Mouse (Mus musculus) ovary, adult 10 weeks (tissue): ENCODE data around the gene Gm14190. TPM values are rescaled to one million over a fixed set of nuclear protein-coding genes. Genes with fewer than 3 reads are reported as not detected.

Experiments
- polyA plus RNA-seq: library from polyadenylated mRNA; stranded (reverse); fragments of 350-450 nt; fragmentation: Illumina TruSeq; extraction: RNeasy Lipid Tissue Mini Kit (QIAGEN cat#74804); gene quantifications from one replicate; pipeline ENCODE4 v1.2.3, GENCODE M21; 2014

Gene Gm14190
- not detected for polyA plus RNA-seq

GRCm38 (mm10) chr11:99690463-99690862 lies at the start of gene Gm14190:
Gene Gm14190, minus strand, starts transcription at chr11:99690740.

GRCm38 (mm10) chr11:99734190-99734589 lies 43.6 kb upstream of the Gm14190 start, which contains the start of gene Gm14180:
Gene Gm14180, minus strand, starts transcription at chr11:99734290.

GRCm38 (mm10) chr11:99665860-99666259 lies 24.7 kb downstream of the Gm14190 start, which contains the start of gene Krtap4-6:
Gene Krtap4-6, minus strand, starts transcription at chr11:99665960.

GRCm38 (mm10) chr11:99658467-99659010 lies 32.0 kb downstream of the Gm14190 start, which contains the start of gene Gm11563:
Gene Gm11563, minus strand, starts transcription at chr11:99658960.

GRCm38 (mm10) chr11:99650136-99650535 lies 40.4 kb downstream of the Gm14190 start, which contains the start of gene Gm11555:
Gene Gm11555, minus strand, starts transcription at chr11:99650236.

GRCm38 (mm10) chr11:99643635-99644139 lies 46.9 kb downstream of the Gm14190 start, which contains the start of gene Krtap4-7:
Gene Krtap4-7, minus strand, starts transcription at chr11:99644089.

Other genes starting within 250 kb of the Gm14190 start
- gene Krt23, start 197.6 kb downstream of the Gm14190 start, polyA plus RNA-seq, result 0.29 TPM
- not detected for gene Krt39, start 169.4 kb downstream of the Gm14190 start, polyA plus RNA-seq
- not detected for gene Krt40, start 147.6 kb downstream of the Gm14190 start, polyA plus RNA-seq
- not detected for gene Krtap3-3, start 139.9 kb downstream of the Gm14190 start, polyA plus RNA-seq
- not detected for gene Krtap3-2, start 133.9 kb downstream of the Gm14190 start, polyA plus RNA-seq
- gene Gm11939, start 131.3 kb downstream of the Gm14190 start, polyA plus RNA-seq, result not detected
- gene Krtap3-1, start 124.1 kb downstream of the Gm14190 start, polyA plus RNA-seq, result not detected
- not detected for gene Krtap1-5, start 109.7 kb downstream of the Gm14190 start, polyA plus RNA-seq
- gene Krtap1-4, start 107.1 kb downstream of the Gm14190 start, polyA plus RNA-seq, result not detected
- not detected for gene Krtap1-3, start 99.4 kb downstream of the Gm14190 start, polyA plus RNA-seq
- gene Krtap9-3, start 92.6 kb downstream of the Gm14190 start, polyA plus RNA-seq, result not detected
- gene Gm11938, start 87.4 kb downstream of the Gm14190 start, polyA plus RNA-seq, result not detected
- gene Gm11937, start 80.6 kb downstream of the Gm14190 start, polyA plus RNA-seq, result not detected
- gene Krtap2-4, start 75.9 kb downstream of the Gm14190 start, polyA plus RNA-seq, result not detected
- not detected for gene Gm11562, start 70.3 kb downstream of the Gm14190 start, polyA plus RNA-seq
- gene Krtap4-1, start 62.5 kb downstream of the Gm14190 start, polyA plus RNA-seq, result not detected
- not detected for gene Krtap4-2, start 55.7 kb downstream of the Gm14190 start, polyA plus RNA-seq
- not detected for gene Krtap4-7, start 46.7 kb downstream of the Gm14190 start, polyA plus RNA-seq
- gene Gm11555, start 40.5 kb downstream of the Gm14190 start, polyA plus RNA-seq, result not detected
- gene Gm11563, start 31.8 kb downstream of the Gm14190 start, polyA plus RNA-seq, result not detected
- not detected for gene Krtap4-6, start 24.8 kb downstream of the Gm14190 start, polyA plus RNA-seq
- gene Gm14180, start 43.5 kb upstream of the Gm14190 start, polyA plus RNA-seq, result not detected
- not detected for gene Gm11595, start 82.2 kb upstream of the Gm14190 start, polyA plus RNA-seq
- gene Krtap4-8, start 90.0 kb upstream of the Gm14190 start, polyA plus RNA-seq, result not detected
- not detected for gene Krtap4-9, start 94.5 kb upstream of the Gm14190 start, polyA plus RNA-seq
- not detected for gene Gm11596, start 102.7 kb upstream of the Gm14190 start, polyA plus RNA-seq
- not detected for gene Gm11569, start 108.2 kb upstream of the Gm14190 start, polyA plus RNA-seq
- not detected for gene Gm11554, start 113.7 kb upstream of the Gm14190 start, polyA plus RNA-seq
- gene Krtap4-13, start 119.2 kb upstream of the Gm14190 start, polyA plus RNA-seq, result not detected
- not detected for gene Gm11564, start 124.9 kb upstream of the Gm14190 start, polyA plus RNA-seq
- not detected for gene 2300003K06Rik, start 147.3 kb upstream of the Gm14190 start, polyA plus RNA-seq
- not detected for gene Krtap4-16, start 160.9 kb upstream of the Gm14190 start, polyA plus RNA-seq
- gene Gm11568, start 167.2 kb upstream of the Gm14190 start, polyA plus RNA-seq, result not detected
- not detected for gene Gm11559, start 173.7 kb upstream of the Gm14190 start, polyA plus RNA-seq
- not detected for gene Krtap9-1, start 182.6 kb upstream of the Gm14190 start, polyA plus RNA-seq
- gene Gm11567, start 188.4 kb upstream of the Gm14190 start, polyA plus RNA-seq, result not detected
- gene Krtap31-1, start 217.2 kb upstream of the Gm14190 start, polyA plus RNA-seq, result not detected
- gene Gm11565, start 224.0 kb upstream of the Gm14190 start, polyA plus RNA-seq, result not detected
- not detected for gene Krtap31-2, start 245.6 kb upstream of the Gm14190 start, polyA plus RNA-seq